Mouse (Mus musculus): Measurements from ENCODE around the gene Fry.

GRCm38 (mm10) chr5:150083190-150083589, 35.3 kb upstream of the Fry start:
- no peak for TF ChIP-seq EP300 (IDR thresholded peaks at IDR 0.05; ENCODE audit: insufficient read depth, low read depth, low read length)
- no peak for TF ChIP-seq CTCF (IDR thresholded peaks at IDR 0.05)
